In the genomic region with DNA sequence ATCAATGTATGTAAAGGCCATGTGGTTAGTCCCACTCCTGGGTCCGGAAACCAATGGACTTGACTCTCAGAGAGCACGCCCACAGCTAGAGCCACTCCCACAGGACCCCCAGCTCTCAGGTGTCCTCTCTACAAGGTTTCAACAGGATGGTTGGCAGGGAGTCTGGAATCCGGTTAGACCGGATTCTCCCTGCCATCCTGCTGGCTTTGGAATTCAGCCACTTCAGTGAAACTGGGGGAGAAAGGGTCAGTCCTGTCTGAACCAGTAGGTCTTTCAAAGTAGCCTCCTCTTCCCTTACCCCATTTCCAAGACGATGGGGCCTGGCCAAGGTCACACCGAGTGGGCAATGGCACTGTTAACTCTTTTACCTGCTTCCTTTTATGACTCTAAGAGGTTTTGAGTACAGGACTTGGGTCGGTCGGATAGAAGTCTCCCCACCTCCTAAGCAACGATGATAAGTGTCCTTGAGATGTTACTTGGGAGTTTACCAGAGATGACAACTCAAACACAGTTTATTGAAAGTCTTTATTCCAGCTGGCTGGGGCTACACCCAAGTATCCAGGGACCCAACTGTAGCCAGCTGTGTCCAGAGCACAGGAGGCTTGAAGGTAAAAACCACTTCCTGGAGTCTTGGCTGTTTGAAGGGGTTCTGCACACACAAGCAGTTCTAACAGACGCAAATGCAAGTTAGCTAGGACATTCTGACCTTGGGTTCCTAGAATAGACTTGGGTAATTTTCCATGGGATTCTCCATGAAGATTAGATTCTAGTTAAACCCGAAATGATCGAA, we compare ENCODE assay signal across 11 mouse cellular contexts. TPM values are rescaled to one million over a fixed set of nuclear protein-coding genes. Genes with fewer than 3 reads are reported as not detected.
DNase-seq lines count a peak whose midpoint lies in the region; ATAC-seq and TF ChIP-seq lines count a peak whose summit lies in the region.
"Had no signal": no experiment of that assay in that cellular context is flagged by ENCODE, and none has a peak within 500 bp of the region (broad histone marks: within the 10 kb centered on the region; RNA-seq: fewer than 3 reads in every experiment).

No protein-coding gene starts in this region.

- H3K4me3 ChIP-seq in testis, adult 2 months (ENCODE audit: control insufficient read depth, low read depth, low read length): no peak overlapping the region
- H3K4me3 ChIP-seq in embryonic facial prominence, embryonic 14.5 days (ENCODE audit: low read depth, low read length): no peak overlapping the region
- no peak overlapping the region for H3K4me3 ChIP-seq in stomach, embryonic 15.5 days (replicated peaks)
- no peak overlapping the region for H3K4me3 ChIP-seq in midbrain, embryonic 14.5 days (replicated peaks; ENCODE audit: low read depth, low read length)

- H3K9ac ChIP-seq in embryonic facial prominence, embryonic 14.5 days (ENCODE audit: low read depth, low read length): no peak overlapping the region
- H3K9ac ChIP-seq in stomach, embryonic 15.5 days: no peak overlapping the region
- H3K9ac ChIP-seq in midbrain, embryonic 14.5 days (replicated peaks; ENCODE audit: low read length): no peak overlapping the region

- no peak for TF ChIP-seq POLR2A in testis, adult 2 months (IDR thresholded peaks at IDR 0.05; ENCODE audit: control insufficient read depth, low read depth, low read length)

- H3K27me3 ChIP-seq in testis, adult 2 months (ENCODE audit: control insufficient read depth, insufficient read depth, low read length): no peaks in the 10 kb centered on the region
- H3K27me3 ChIP-seq in embryonic facial prominence, embryonic 14.5 days (replicated peaks; ENCODE audit: control insufficient read depth, insufficient read depth, low read length): no peaks in the 10 kb centered on the region
- H3K27me3 ChIP-seq in stomach, embryonic 15.5 days (replicated peaks): no peaks in the 10 kb centered on the region
- no peaks in the 10 kb centered on the region for H3K27me3 ChIP-seq in midbrain, embryonic 14.5 days (ENCODE audit: control insufficient read depth, insufficient read depth, low read length)

- peak overlapping the region; percentile 74 for H3K27ac ChIP-seq in testis, adult 2 months (ENCODE audit: control insufficient read depth, insufficient read depth, low read depth, low read length)
- H3K27ac ChIP-seq in embryonic facial prominence, embryonic 14.5 days (replicated peaks; ENCODE audit: low read depth, low read length): no peak overlapping the region
- peak overlapping the region; percentile 41 for H3K27ac ChIP-seq in stomach, embryonic 15.5 days
- H3K27ac ChIP-seq in midbrain, embryonic 14.5 days (replicated peaks; ENCODE audit: low read depth, low read length): no peak overlapping the region

- H3K9me3 ChIP-seq in embryonic facial prominence, embryonic 14.5 days (ENCODE audit: control insufficient read depth, low read length): no peaks in the 10 kb centered on the region
- H3K9me3 ChIP-seq in stomach, embryonic 15.5 days: no peaks in the 10 kb centered on the region
- H3K9me3 ChIP-seq in midbrain, embryonic 14.5 days (ENCODE audit: control insufficient read depth, low read length): no peaks in the 10 kb centered on the region

- H3K4me1 ChIP-seq in testis, adult 2 months (ENCODE audit: control insufficient read depth, insufficient read depth, low read length): peaks cover 10% of the 10 kb centered on the region
- no peaks in the 10 kb centered on the region for H3K4me1 ChIP-seq in embryonic facial prominence, embryonic 14.5 days (ENCODE audit: control insufficient read depth, insufficient read depth, low read length)
- peaks cover 11% of the 10 kb centered on the region; the same call in 1 of the 2 replicates for H3K4me1 ChIP-seq in stomach, embryonic 15.5 days
- H3K4me1 ChIP-seq in midbrain, embryonic 14.5 days (ENCODE audit: control insufficient read depth, insufficient read depth, low read length): no peaks in the 10 kb centered on the region

- no peak for DNase-seq in testis, postnatal 14 days (ENCODE audit: low spot score)
- peak; percentile 87 for DNase-seq in embryonic facial prominence, embryonic 14.5 days (ENCODE audit: low spot score)
- DNase-seq in kidney, postnatal 14 days: peak; percentile 82
- no peak for DNase-seq in adipocyte (ENCODE audit: low spot score)
- no peak for DNase-seq in layer of hippocampus, adult 11-12 months (ENCODE audit: low spot score)
- no peak for DNase-seq in midbrain, embryonic 14.5 days
- DNase-seq: adrenal gland, postnatal 25 days; liver had no signal

- no peaks in the 10 kb centered on the region for H3K36me3 ChIP-seq in testis, adult 2 months (ENCODE audit: control insufficient read depth, insufficient read depth, low read length)
- H3K36me3 ChIP-seq in embryonic facial prominence, embryonic 14.5 days (ENCODE audit: control insufficient read depth, insufficient read depth, low read length): no peaks in the 10 kb centered on the region
- no peaks in the 10 kb centered on the region for H3K36me3 ChIP-seq in stomach, embryonic 15.5 days
- H3K36me3 ChIP-seq in midbrain, embryonic 14.5 days (ENCODE audit: control insufficient read depth, insufficient read depth, low read length): no peaks in the 10 kb centered on the region

- ATAC-seq in embryonic facial prominence, embryonic 14.5 days (ENCODE audit: low read depth): peak; percentile 89
- ATAC-seq in stomach, embryonic 15.5 days (ENCODE audit: insufficient read depth, low FRiP score, low read depth): peak; percentile 84
- no peak for ATAC-seq in midbrain, embryonic 14.5 days (ENCODE audit: low FRiP score, low TSS enrichment)
- ATAC-seq: midbrain, embryonic 16.5 days had no signal

- no peak overlapping the region for H3K4me2 ChIP-seq in embryonic facial prominence, embryonic 14.5 days (ENCODE audit: low read depth, low read length)
- 0 out of 2 replicates have a peak overlapping the region, but pooled peaks have one; percentile 14 for H3K4me2 ChIP-seq in stomach, embryonic 15.5 days
- H3K4me2 ChIP-seq in midbrain, embryonic 14.5 days (ENCODE audit: low read length): no peak overlapping the region

- 43% methylated on average over 12 of the region's 12 CpGs for WGBS in embryonic facial prominence, embryonic 14.5 days
- WGBS in stomach, embryonic 15.5 days: 35% methylated on average over 12 of the region's 12 CpGs
- 56% methylated on average over 12 of the region's 12 CpGs for WGBS in midbrain, embryonic 14.5 days

- TF ChIP-seq CTCF in testis, adult 2 months (IDR thresholded peaks at IDR 0.05; ENCODE audit: control insufficient read depth, insufficient read depth, insufficient replicate concordance, low read depth, low read length): no peak

RNA-seq across cellular contexts. Expression of gene Chka, which starts 9.0 kb away (rescaled TPM):
- polyA plus RNA-seq in testis, adult 2 months (2012; rRNA removed): 85.7 and 90.2 TPM in 2 replicates
- 31.3 and 32.9 TPM in 2 replicates for polyA plus RNA-seq in embryonic facial prominence, embryonic 14.5 days (2014; fragmentation: Nextera tagmentation; extraction: Ambion mirVana)
- 56.9 and 65.3 TPM in 2 replicates for polyA plus RNA-seq in stomach, embryonic 15.5 days (2015; fragmentation: Nextera tagmentation; extraction: Ambion mirVana)
- 50.2 and 51.8 TPM in 2 replicates for polyA plus RNA-seq in midbrain, embryonic 14.5 days (2014; fragmentation: Nextera tagmentation; extraction: Ambion mirVana)

Comparison
In these comparisons a context has a peak if more than half of its experiments do, and no peak if none do; other contexts are left out.
1. H3K27ac ChIP-seq: peak in testis, adult 2 months (single experiment) and stomach, embryonic 15.5 days (single experiment); none in embryonic facial prominence, embryonic 14.5 days (single experiment) and midbrain, embryonic 14.5 days (single experiment).
2. DNase-seq: peak in embryonic facial prominence, embryonic 14.5 days (single experiment) and kidney, postnatal 14 days (single experiment); none in testis, postnatal 14 days (single experiment), adipocyte (single experiment), layer of hippocampus, adult 11-12 months (single experiment) and midbrain, embryonic 14.5 days (single experiment).